Mouse (Mus musculus) liver, postnatal 0 days (tissue): Measurements from ENCODE around the gene Ces1d.
A peak's percentile ranks its signal among the peaks of the same experiment; 100 is the strongest.

Experiments used
- CTCF ChIP-seq: sonication (generic); IDR thresholded peaks from 2 replicates; pipeline ENCODE4 v1.5.1; 2016; ENCODE audit warnings: antibody characterized with exemption, low read depth
- EP300 ChIP-seq: IDR thresholded peaks from 2 replicates; pipeline ENCODE4 v1.6.1; 2016; ENCODE audit warnings: antibody characterized with exemption, low read depth, mild to moderate bottlenecking

GRCm38 (mm10) chr8:93140696-93141095, 56.9 kb downstream of the Ces1d start:
- peak; percentile 71 for TF ChIP-seq CTCF
- no peak for TF ChIP-seq EP300
